Mouse (Mus musculus): Measurements from ENCODE around the gene Lyrm7.
A peak's percentile ranks its signal among the peaks of the same experiment; 100 is the strongest.
"Not testable (repeated sequence)": the region's sequence is repeated elsewhere in the genome, so short reads cannot be mapped to it uniquely, and the experiment has no call there.

Lyrm7 gene

DNA sequence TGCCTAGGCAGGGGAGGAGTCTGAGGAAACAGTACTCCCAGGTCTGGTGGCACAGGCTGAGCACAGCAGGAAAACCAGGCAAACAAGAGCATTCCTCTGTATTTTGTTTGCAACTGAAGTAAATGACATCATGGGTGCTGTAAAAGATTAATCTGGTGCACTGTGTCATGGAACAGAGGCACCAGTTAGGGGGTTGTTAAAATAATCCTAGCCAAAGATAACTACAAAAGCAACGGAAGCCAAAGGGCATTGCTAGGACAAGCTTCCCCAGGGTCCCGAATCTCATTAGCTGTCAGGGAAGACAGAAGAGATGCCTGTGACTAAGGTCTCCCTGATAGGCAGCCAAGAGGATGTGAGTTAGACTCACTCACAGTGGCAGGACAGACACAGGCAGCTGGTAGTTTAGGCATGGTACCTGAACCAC, 20.3 kb upstream of the Lyrm7 start:
- DNase-seq (ENCODE audit: low spot score), result no peak

DNA sequence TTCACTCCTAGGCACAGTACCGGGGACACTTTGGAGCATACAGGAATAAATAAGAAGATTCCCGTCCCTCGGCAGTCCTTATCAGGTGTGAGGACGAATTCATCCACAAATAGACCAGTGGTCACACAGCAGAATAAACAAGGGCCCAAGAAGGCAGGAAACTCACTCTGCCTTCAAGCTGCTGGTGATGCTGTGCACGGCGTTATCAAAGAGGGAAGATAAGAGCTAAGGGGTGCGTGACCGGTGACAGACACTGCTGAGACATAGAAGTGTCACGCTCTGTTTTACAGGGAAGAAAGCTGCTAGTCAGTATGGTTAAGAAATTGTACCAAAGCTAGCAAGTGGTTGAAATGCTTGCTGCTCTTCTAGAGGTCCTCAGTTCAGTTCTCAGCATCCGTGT, 19.2 kb upstream of the Lyrm7 start:
- DNase-seq (ENCODE audit: low spot score), result no peak

DNA sequence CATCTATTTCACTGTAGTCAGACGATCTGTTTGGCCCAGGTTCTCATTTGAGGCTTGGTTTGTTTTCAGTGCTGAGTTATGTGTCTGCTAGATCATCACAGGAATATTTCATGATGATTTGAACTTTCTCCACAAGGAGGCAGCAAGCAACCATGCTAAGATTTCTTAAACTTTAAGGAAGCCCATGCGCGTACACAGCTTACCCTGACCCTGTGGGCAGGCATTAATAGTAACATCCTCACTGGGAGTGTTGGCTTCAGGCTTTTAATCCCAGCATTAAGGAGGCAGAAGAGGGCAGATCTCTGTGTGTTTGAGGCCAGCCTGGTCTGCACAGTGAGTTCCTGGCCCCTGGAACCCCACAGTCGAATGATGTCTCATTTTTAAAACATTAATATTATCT, 18.7 kb upstream of the Lyrm7 start:
- DNase-seq (ENCODE audit: low spot score), result peak; percentile 78

DNA sequence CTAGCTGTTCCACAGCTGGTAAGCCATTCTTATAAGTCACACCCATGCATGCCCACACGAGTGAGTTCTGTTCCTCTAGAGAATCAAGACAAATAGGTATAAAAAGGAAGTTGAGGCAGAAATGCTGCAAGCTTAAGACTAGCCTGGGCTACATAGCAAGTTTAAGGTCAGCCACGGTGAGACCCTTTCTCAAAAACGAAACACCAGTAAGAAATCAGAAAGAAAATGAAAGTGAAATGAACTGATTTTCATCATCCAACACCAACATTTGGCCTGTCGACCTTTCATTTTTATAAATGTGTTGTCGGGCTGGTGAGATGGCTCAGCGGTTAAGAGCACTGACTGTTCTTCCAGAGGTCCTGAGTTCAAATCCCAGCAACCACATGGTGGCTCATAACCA, 18.2 kb upstream of the Lyrm7 start:
- DNase-seq (ENCODE audit: low spot score), result no peak

DNA sequence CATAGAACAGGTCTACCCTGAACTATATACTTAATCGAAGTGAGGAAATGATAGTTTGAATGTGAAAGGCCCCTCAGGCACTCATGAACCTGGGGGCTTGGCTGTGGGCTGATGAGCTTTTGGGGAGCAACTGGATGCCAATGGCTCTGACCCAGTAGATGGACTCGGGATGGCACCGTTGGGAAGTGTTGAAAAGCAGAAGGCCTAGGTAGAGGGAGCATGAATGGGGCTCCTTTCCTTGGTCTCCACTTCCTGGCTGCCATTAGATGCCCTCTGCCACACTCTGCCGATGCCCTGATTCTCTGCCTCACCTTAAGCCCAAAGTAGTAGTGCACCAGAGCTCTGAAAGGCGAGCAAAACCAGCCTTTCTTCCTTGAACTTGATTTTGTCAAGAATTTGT, 15.3 kb upstream of the Lyrm7 start:
- no peak for DNase-seq (ENCODE audit: low spot score)

DNA sequence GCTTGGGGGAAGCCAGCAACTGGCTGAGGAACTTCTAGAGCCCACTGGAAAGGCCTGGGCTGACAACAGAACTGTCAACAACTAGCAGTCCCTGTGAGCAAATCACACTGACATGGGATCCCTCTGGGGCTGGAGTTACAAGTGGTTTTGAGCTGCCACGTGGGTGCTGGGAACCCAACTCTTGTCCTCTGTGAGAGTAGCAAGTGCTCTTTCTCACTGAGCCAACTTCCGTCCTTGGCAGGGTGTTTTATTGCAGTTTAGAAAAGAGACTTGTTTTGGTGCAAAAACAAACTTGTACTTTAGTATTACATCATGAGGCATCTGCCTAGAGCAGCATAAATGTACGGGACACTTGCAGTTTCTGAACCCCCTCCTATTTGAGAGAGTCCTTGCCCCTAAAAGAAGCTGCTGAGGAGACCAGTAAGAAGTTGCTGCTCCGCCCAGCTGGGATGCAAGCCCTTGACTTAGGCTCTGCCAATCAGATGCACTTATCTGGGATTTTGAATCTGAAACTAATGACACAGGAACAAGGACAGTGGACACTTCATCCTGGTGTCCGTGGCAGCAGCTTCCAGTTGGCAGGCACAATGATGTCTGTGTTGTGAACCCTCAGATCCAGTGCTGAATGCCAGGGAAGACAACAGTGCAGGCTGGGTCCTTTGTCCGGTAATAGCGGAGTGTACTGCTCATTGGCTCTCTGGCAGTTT, 11.3 kb upstream of the Lyrm7 start:
- no peak for DNase-seq (ENCODE audit: low spot score)

DNA sequence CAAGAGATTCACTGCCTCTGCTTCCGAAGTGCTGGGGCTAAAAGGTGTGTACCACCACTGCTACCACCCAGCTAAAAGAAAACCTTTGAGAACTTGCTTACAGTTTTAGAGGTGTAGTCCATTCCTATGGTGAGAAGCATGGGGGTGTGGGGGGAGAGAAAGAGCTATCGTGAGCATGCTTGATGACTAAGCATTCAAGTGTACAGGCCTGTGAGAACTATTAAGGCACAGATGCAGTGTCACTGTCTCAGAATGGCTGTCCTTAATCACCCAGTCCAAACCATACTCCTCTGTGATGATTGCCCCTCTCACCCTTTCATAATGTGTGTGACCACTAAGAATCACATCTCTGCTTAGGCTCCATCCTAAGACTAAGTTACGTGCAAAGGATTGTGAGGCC, 8.6 kb upstream of the Lyrm7 start:
- no peak for DNase-seq (ENCODE audit: low spot score)

DNA sequence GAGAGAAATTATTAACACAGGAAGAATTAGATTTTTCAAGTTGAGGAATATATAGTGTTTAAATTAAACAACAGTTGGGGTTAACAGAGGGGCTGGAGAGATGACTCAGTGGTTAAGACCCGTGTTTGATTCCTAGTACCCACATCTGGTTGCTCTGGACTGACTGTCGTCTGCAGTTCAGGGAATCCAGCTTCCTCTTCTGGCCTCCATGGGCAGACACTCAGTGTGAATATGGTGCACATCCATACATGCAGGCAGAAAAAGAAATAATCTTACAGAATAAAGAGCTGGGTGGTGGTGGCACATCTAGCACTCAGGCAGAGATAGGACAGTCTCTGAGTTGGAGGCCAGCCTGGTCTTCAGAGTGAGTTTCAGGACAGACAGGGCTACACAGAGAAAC, 7.7 kb upstream of the Lyrm7 start:
- no peak for DNase-seq (ENCODE audit: low spot score)

DNA sequence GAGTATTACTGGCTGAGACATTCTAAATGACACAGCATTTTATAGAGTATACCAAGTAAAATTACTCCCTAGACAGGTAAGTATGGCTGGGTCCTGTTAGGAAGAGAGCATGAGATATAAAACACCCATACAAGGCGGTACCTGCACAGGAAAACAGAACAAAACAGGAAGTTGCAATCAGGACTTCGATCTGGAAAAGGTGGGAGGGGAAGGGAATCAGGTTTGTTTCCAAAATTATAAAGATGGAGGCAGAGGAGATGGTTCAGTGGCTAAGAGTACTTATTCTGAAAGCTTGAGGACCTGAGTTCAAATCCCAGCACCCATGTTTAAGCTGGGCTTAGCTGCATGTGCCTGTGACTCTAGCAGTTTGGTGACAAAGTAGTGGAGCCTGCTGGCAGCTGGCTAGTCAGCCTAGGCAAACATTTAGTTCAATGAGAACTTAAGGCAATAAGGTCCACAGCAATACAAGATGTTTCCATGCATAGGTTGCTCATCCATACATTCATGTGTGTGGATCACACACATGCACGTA, 7.3 kb upstream of the Lyrm7 start:
- DNase-seq (ENCODE audit: low spot score), result no peak

DNA sequence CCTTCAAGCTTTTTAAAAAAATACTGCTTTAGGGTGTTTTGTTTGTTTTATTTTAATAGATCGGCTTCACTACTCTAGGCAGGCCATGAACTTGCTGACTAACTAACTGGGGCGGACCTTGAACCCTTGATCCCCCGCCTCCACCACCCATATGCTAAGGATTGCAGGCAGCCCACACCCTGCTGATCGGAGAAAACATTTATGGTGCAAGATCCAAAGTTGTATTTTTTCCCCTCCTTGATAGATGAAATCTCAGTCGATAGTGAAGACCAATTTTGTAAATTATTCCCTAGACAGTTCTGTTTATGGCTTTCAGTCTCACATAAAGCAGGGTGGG, 6.3 kb upstream of the Lyrm7 start:
- no peak for DNase-seq (ENCODE audit: low spot score)

DNA sequence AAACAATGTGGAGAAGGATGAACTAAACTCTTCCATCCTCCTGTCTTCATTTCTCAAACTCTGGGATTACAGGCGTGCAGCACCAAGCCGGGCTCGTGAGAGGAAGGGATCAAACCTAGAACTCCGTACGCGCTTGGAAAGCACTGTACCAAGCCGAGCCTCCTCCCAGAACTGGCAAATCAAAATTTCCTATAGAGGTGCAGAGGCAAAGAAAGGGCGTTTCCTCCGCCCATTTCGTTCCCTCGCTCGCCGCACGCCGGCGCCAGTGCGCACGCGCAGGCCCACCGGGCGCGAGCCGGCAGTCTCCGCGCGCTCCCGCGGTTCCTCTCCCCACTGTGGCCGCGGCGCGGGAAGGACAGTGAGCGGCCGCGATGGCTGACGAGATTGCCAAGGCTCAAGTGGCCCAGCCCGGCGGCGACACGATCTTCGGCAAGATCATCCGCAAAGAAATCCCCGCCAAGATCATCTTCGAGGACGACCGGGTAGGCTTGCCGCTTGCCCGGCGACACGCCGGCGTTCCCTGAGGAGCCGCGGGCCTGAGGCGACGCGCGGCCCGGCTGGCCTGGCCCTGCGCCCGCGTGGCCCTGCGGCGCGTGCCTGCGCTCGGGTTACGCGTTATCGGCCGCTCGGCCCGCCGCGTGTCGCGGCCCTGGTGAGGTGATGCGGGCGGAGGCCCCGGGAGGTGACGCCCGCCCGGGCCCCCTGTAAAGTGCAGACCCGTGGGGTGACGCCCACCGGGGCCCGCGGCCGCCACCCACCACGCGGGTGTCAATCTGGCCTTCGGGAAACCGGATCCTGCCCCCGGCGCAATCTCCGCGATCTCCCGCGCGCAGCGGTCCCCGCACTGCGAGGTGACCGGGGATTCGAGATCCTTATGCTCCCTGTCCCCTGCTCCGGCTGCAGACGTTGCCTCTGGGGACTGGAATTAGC, 5.7 kb upstream of the Lyrm7 start, which contains the start of gene Hint1:
Hint1 (plus strand) TSS at position 265 of the 930 bp plus-strand sequence.
- DNase-seq (ENCODE audit: low spot score), result peak; percentile 92

DNA sequence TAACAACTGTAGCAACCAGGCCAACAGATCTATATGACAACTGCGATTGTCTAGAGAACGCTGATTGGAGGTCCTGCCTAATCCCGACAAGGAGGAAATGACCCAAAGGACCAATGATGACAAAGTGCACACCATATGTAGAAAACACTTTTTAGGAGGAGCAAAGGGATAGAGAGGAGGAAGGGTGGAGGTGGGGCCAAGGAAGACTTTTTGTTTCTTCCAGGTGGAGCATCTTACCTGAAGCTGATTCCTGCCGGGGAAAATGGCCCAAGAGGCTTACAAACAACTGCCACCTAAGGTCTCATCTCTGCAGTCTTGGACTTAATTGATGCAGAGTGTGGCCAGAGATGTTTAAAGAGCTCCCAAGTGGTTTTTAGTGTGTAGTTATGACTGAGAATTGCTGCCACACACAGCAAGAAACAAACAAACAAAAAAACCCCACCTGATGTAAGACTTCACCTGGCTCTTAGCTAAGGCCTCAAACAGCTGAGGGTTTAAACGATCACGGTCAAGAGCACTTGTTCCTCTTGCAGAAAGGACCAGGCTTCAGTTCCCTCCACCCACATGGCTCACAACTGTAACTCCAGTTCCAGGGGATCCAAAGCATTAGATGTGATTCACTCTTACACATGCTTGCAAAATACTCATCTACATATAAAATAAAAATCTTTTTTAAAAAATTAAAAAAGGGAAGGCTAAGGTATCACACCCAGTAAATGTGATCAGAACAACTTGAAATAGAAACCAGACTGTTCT, 4.8 kb upstream of the Lyrm7 start:
- no peak for DNase-seq (ENCODE audit: low spot score)

DNA sequence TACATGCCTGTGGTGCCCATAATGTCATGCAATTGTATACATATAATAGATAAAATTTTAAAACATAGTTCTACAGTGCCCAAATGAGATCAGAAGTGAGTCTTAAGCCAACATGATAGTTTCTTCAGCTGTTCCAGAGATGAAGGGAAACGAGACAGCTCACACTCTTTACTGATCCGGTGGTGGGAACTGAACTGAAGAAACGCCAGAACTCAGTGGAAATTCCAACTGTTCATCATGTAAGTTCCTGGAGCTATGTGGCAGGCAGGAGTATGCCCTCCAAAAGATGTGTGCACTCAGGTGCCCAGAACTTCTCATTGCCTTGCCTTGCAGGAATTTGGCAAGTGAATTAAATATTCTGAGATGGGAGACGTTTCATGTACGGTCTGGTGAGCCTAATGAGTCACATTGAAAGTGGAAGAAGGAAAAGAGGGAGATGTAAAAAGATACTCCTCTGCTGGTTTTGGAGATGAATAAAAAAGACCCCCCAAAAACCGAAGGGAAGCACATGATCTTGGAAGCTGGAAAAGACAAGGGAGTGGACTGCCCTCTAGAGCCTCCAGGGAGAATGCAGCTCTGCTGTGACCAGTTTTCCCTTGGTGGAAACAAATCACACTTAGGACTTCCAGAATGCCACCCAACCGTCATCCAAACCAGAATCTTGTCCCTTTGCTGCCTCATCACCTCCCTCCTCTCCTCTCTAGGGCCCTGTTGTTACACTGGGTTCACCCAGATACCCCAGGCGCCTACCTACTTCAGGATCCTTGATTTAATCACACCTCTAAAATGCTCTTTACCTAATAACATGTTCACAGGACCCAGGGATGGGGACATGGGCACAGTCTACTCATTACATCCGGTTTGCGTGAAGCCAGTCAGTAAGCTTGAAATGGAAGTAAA, 2.2 kb upstream of the Lyrm7 start:
- DNase-seq (ENCODE audit: low spot score), result peak; percentile 74

DNA sequence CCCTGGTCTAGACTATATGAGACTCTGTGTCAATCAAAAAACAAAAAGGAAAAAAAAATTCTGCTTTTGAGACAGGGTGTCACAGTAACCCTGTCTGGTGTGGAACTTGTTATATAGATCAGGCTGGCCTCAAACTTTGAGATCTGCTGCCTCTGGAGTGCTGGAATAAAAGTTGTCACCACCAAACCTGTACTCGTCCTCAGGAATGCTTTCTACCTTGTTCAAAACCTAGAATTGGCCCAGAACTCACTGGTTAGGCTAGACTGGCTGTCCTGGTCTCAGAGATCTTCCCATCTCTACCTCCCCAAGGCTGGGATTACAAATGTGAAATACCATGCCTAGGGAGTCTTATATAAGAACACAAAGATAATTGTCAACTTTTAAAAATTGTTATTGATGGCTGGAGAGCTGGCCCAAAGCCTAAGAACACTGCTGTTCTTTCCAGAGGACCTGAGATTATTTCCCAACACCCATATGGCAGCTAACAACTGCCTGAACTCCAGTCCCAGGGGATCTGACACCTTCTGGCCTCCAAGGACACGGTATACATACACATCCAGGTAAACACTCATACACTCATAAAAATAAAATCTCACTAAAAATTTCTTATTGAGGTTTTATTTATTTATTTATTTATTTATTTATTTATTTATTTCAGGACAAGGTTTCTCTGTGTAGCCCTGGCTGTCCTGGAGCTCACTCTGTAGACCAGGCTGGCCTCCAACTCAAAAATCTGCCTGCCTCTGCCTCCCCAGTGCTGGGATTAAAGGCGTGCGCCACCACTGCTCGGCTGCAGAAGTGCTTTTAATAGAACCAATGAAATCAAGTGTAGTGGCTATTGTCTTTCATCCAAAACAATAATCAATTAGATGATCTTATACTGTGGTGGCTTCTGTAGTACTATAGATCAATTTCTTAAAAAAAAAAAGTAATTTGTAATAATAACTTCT, 1.0 kb upstream of the Lyrm7 start:
- DNase-seq (ENCODE audit: low spot score), result no peak

DNA sequence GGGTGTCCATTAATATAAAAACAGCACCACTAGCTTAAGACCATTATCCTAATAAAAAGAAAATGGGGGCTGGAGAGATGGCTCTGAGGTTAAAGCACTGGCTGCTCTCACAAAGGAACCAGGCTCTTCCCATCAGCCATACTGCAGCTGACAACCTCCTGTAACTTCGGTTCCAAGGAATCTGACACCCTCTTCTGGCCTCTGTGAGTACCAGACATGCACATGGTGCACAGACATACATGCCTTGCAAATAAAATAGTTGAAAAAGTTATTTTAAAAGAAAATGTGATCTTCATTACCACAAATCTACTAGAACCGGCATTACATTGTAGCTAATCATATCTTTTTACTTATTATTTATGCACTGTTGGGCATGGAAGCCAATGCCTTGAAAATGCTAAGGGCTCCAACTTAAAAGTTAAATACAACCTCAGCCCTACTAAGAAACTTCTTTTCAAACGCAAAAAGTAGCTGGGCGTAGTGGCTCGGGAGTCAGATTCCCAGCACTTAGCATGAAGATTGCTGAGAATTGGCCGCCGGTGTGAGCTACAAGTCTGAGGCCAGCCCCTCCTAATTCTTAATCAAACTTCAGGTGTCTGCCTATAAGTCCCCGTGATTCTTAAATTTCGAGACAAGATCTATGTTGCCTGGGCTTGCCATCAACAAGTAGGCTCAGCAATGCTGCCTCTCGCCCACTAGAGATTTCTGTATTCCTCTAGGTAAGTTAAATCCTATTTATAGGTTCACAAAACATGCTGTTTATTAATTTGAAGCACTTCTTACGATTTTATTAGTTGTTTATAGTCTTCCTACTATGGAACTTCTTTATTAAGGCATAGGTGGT, 1.2 kb downstream of the Lyrm7 start:
- DNase-seq (ENCODE audit: low spot score), result no peak

DNA sequence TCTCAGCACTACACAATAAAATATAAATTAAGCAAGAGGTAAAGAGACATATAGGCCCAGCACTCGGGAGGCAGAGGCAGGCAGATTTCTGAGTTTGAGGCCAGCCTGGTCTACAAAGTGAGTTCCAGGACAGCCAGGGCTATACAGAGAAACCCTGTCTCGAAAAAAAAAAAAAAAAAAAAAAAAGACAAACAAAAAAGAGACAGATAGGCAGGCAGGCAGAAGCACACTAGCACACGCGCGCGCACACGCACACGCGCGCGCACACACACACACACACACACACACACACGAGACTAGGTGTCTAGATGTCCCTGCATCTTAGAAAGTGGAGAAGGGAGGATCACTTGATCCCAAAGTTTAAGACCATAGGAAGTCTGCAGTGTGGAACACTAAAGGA, 1.8 kb downstream of the Lyrm7 start:
- DNase-seq (ENCODE audit: low spot score), result not testable (repeated sequence)

DNA sequence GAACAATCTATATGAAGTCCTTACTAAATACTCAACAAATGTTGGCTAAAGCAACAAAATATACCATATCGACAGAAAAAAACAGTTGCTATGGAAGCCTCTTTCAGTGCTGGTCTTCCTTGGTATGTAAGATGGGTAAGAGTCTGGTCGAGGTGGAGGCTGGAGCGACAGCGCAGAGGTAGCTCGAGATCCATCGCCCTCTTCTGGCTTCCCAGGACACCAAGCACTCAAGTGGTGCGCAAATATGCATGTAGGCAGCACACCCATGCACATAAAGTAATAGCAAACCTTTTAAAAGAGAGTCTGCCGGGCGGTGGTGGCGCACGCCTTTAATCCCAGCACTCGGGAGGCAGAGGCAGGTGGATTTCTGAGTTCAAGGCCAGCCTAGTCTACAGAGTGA, 9.1 kb downstream of the Lyrm7 start:
- DNase-seq (ENCODE audit: low spot score), result no peak

DNA sequence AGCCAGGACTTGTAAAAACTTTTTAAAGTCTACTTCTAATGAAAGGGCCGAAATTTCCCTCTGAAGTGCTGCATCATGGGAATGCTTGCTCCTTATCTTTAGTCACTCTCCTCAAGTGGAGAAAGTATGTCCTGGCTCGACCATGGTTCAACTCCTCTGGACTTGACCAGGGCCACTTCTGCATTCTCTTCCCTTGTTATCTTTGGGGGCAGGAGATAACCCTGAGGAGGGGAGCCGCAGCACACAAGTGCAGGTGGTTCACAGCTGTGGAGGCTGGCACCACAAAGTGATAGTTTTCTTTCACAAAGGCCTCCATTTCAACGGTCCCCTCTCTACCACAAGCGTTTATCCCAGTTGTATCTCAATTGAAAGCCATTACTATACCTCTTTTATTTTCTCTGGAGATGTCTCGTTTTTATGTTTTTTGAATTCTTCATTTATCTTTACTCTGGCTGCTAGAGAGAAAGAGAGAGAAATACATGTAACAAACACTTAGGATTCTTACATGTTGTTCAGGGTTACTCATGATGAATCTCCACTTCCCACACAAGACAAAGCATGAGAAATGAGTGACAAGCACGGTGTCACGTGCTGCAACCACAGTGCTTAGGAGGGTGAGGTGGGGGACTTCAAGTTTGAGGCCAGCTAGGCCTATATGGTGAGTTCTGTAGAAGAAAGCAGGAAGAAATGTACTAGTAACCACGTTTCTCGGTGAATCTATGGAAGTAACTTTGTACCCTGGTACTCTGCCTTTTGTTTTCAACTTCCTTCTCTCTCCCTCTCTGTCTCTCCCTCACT, 10.6 kb downstream of the Lyrm7 start:
- no peak for DNase-seq (ENCODE audit: low spot score)

Data from layer of hippocampus, adult 11-12 months (tissue).